ENCODE assay signal across 33 mouse cellular contexts in the genomic region with DNA sequence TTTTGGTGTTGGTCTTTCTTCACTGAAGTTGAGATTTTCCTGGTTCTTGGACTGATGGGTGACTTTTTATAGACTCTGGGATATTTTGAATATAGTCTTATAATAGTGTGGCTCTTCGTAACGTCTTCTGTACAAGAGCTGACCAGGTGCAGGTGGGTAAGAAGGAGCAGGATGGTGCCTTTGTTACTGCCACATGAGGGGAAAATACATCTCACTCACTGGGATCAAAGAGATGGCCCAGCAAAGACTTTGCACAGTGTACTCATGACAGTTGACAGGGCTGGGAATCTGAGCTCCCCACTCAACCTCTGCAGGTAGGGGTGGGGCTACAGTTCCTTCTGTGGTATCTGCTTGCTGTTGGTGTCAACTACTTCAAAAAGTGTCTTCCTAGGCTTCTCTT. TPM values are rescaled to one million over a fixed set of nuclear protein-coding genes. Genes with fewer than 3 reads are reported as not detected.
"Had no signal": no experiment of that assay in that cellular context is flagged by ENCODE, and none has a peak within 500 bp of the region (broad histone marks: within the 10 kb centered on the region; RNA-seq: fewer than 3 reads in every experiment).

No protein-coding gene starts in this region.

- H3K9ac ChIP-seq: limb, embryonic 12.5 days; limb, embryonic 13.5 days; limb, embryonic 15.5 days; liver, embryonic 12.5 days; liver, embryonic 13.5 days; liver, embryonic 14.5 days; liver, embryonic 15.5 days; liver, postnatal 0 days; lung, embryonic 14.5 days; lung, embryonic 15.5 days; midbrain, embryonic 12.5 days; midbrain, embryonic 15.5 days; neural tube, embryonic 12.5 days had no signal

- H3K36me3 ChIP-seq: limb, embryonic 10.5 days; limb, embryonic 12.5 days; limb, embryonic 13.5 days; limb, embryonic 15.5 days; liver, embryonic 12.5 days; liver, embryonic 13.5 days; liver, embryonic 15.5 days; lung, embryonic 15.5 days; midbrain, embryonic 10.5 days; midbrain, embryonic 12.5 days; midbrain, embryonic 15.5 days; neural tube, embryonic 12.5 days had no signal

- H3K4me1 ChIP-seq: limb, embryonic 12.5 days; limb, embryonic 13.5 days; limb, embryonic 15.5 days; liver, embryonic 12.5 days; liver, embryonic 13.5 days; liver, embryonic 15.5 days; megakaryocyte, embryonic 14.5 days; midbrain, embryonic 15.5 days; neural tube, embryonic 12.5 days had no signal

- H3K4me3 ChIP-seq: left cerebral cortex, adult 2 months; limb, embryonic 10.5 days; limb, embryonic 12.5 days; limb, embryonic 13.5 days; limb, embryonic 15.5 days; liver, embryonic 12.5 days; liver, embryonic 13.5 days; liver, embryonic 15.5 days; lung, embryonic 15.5 days; megakaryocyte, embryonic 14.5 days; midbrain, embryonic 10.5 days; midbrain, embryonic 12.5 days; midbrain, embryonic 15.5 days; myocyte; neural tube, embryonic 12.5 days had no signal

- H3K9me3 ChIP-seq: limb, embryonic 10.5 days; limb, embryonic 12.5 days; limb, embryonic 13.5 days; limb, embryonic 15.5 days; liver, embryonic 12.5 days; liver, embryonic 13.5 days; liver, embryonic 15.5 days; lung, embryonic 15.5 days; megakaryocyte, embryonic 14.5 days; midbrain, embryonic 10.5 days; midbrain, embryonic 12.5 days; midbrain, embryonic 15.5 days; neural tube, embryonic 12.5 days had no signal

- DNase-seq: left cerebral cortex, postnatal 4 days; liver; liver, embryonic 13.5 days; liver, postnatal 0 days; lung, adult 18-20 months; lung, adult 2 months; lung, embryonic 14.5 days; lung, postnatal 10 days; lung, postnatal 14 days; lung, postnatal 36 days; lung, postnatal 4 days; midbrain, embryonic 14.5 days had no signal

- H3K27ac ChIP-seq: left cerebral cortex, adult 2 months; limb, embryonic 10.5 days; limb, embryonic 12.5 days; limb, embryonic 13.5 days; limb, embryonic 15.5 days; liver, embryonic 12.5 days; liver, embryonic 13.5 days; liver, embryonic 14.5 days; liver, embryonic 15.5 days; lung, embryonic 15.5 days; macrophage; midbrain, embryonic 10.5 days; midbrain, embryonic 12.5 days; midbrain, embryonic 15.5 days; neural tube, embryonic 12.5 days had no signal

- H3K4me2 ChIP-seq: limb, embryonic 12.5 days; limb, embryonic 13.5 days; limb, embryonic 15.5 days; liver, embryonic 11.5 days; liver, embryonic 12.5 days; liver, embryonic 13.5 days; liver, embryonic 15.5 days; lung, embryonic 14.5 days; lung, embryonic 15.5 days; midbrain, embryonic 12.5 days; midbrain, embryonic 15.5 days; neural tube, embryonic 12.5 days had no signal

- H3K27me3 ChIP-seq: limb, embryonic 12.5 days; limb, embryonic 13.5 days; limb, embryonic 15.5 days; liver, embryonic 12.5 days; liver, embryonic 13.5 days; liver, embryonic 15.5 days; lung, embryonic 15.5 days; midbrain, embryonic 12.5 days; midbrain, embryonic 15.5 days; neural tube, embryonic 12.5 days had no signal

- ATAC-seq: liver, embryonic 12.5 days; liver, postnatal 0 days; lung, postnatal 0 days; midbrain, embryonic 15.5 days; midbrain, embryonic 16.5 days had no signal

RNA-seq across cellular contexts. Expression of gene Aox3, which starts 38.7 kb away (rescaled TPM):
- polyA plus RNA-seq: liver, embryonic 11.5 days; liver, embryonic 12.5 days; macrophage; myocyte; neural tube, embryonic 11.5 days had no signal

RNA-seq across cellular contexts. Expression of gene Aox1, which starts 44.5 kb away (rescaled TPM):
- polyA plus RNA-seq: limb, embryonic 11.5 days had no signal
